Comparison of ENCODE assay signal across 9 mouse cellular contexts in the genomic region with DNA sequence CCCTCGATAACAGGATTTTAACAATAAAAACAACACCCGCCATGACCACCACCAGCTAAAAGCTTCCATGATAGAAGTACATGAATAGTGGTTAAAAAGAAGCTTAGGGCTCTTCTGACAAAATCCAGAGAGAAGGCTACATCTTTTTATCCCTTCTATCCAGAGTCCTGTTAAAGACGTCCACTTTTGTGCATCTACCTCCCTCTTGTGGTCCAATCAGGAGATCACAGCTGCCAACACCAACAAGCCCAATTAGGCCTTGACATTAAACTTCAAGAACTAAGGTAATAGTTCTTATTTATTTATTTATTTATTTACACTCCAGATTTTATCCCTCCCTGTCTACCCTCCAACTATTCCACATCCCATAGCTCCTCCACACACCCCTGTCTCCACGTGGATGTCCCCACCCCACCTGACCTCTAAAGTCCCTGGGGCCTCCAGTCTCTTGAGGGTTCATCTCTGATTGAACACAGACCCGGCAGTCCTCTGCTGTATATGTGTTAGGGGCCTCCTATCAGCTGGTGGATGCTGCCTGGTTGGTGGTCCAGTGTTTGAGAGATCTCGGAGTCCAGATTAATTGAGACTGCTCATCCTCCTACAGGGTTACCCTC. TPM values are rescaled to one million over a fixed set of nuclear protein-coding genes. Genes with fewer than 3 reads are reported as not detected.
DNase-seq lines count a peak whose midpoint lies in the region; ATAC-seq and TF ChIP-seq lines count a peak whose summit lies in the region.
"Had no signal": no experiment of that assay in that cellular context is flagged by ENCODE, and none has a peak within 500 bp of the region (broad histone marks: within the 10 kb centered on the region; RNA-seq: fewer than 3 reads in every experiment).

No protein-coding gene starts in this region.

- H3K4me1 ChIP-seq in neural tube, embryonic 13.5 days (replicated peaks) = no peaks in the 10 kb centered on the region
- no peaks in the 10 kb centered on the region for H3K4me1 ChIP-seq in neural tube, embryonic 15.5 days
- H3K4me1 ChIP-seq in hindbrain, postnatal 0 days (ENCODE audit: insufficient read depth, low read length) = no peaks in the 10 kb centered on the region
- no peaks in the 10 kb centered on the region for H3K4me1 ChIP-seq in limb, embryonic 12.5 days (replicated peaks)
- H3K4me1 ChIP-seq: midbrain, embryonic 12.5 days had no signal

- DNase-seq in adipocyte (ENCODE audit: low spot score) = peak; percentile 76
- peak; percentile 75 for DNase-seq in embryo, embryonic 10 days (ENCODE audit: low spot score)
- peak; percentile 86 for DNase-seq in hindbrain, postnatal 0 days (ENCODE audit: low spot score)
- peak; percentile 51 for DNase-seq in naive thymus-derived CD4-positive, alpha-beta T cell, adult 2 months (ENCODE audit: low read depth)
- no peak for DNase-seq in urinary bladder, postnatal 25 days (ENCODE audit: low spot score)

- no peaks in the 10 kb centered on the region for H3K27me3 ChIP-seq in neural tube, embryonic 13.5 days
- H3K27me3 ChIP-seq in neural tube, embryonic 15.5 days (replicated peaks) = no peaks in the 10 kb centered on the region
- no peaks in the 10 kb centered on the region for H3K27me3 ChIP-seq in hindbrain, postnatal 0 days (ENCODE audit: insufficient read depth, low read length)
- no peaks in the 10 kb centered on the region for H3K27me3 ChIP-seq in limb, embryonic 12.5 days

- H3K4me2 ChIP-seq in neural tube, embryonic 13.5 days = no peak overlapping the region
- H3K4me2 ChIP-seq in neural tube, embryonic 15.5 days = no peak overlapping the region
- H3K4me2 ChIP-seq in hindbrain, postnatal 0 days (ENCODE audit: low read depth, low read length) = no peak overlapping the region
- H3K4me2 ChIP-seq in limb, embryonic 12.5 days = no peak overlapping the region
- H3K4me2 ChIP-seq: midbrain, embryonic 12.5 days had no signal

- H3K36me3 ChIP-seq in neural tube, embryonic 13.5 days = no peaks in the 10 kb centered on the region
- H3K36me3 ChIP-seq in neural tube, embryonic 15.5 days = no peaks in the 10 kb centered on the region
- H3K36me3 ChIP-seq in hindbrain, postnatal 0 days (ENCODE audit: insufficient read depth, low read length) = no peaks in the 10 kb centered on the region
- H3K36me3 ChIP-seq in limb, embryonic 12.5 days = no peaks in the 10 kb centered on the region
- H3K36me3 ChIP-seq: midbrain, embryonic 12.5 days had no signal

- 50% methylated on average over 6 of the region's 6 CpGs for WGBS in neural tube, embryonic 13.5 days
- WGBS in neural tube, embryonic 15.5 days = 52% methylated on average over 6 of the region's 6 CpGs
- 49% methylated on average over 6 of the region's 6 CpGs for WGBS in hindbrain, postnatal 0 days
- WGBS in limb, embryonic 12.5 days = 42% methylated on average over 6 of the region's 6 CpGs

- no peaks in the 10 kb centered on the region for H3K9me3 ChIP-seq in neural tube, embryonic 13.5 days
- no peaks in the 10 kb centered on the region for H3K9me3 ChIP-seq in neural tube, embryonic 15.5 days (replicated peaks)
- no peaks in the 10 kb centered on the region for H3K9me3 ChIP-seq in hindbrain, postnatal 0 days (ENCODE audit: low read length)
- H3K9me3 ChIP-seq in limb, embryonic 12.5 days = no peaks in the 10 kb centered on the region
- H3K9me3 ChIP-seq: midbrain, embryonic 12.5 days had no signal

- ATAC-seq in neural tube, embryonic 13.5 days (ENCODE audit: low read depth) = peak; percentile 43; the same call in 1 of the 2 replicates
- no peak; the same call in 1 of the 2 replicates for ATAC-seq in neural tube, embryonic 15.5 days (ENCODE audit: low FRiP score)
- ATAC-seq in hindbrain, postnatal 0 days = peak; percentile 83
- ATAC-seq in limb, embryonic 12.5 days (ENCODE audit: insufficient number of reproducible peaks, insufficient read depth, low FRiP score, low TSS enrichment, low read depth) = 0 out of 2 replicates have a peak, but pooled peaks have one; percentile 42

- peak; percentile 89 for TF ChIP-seq CTCF in hindbrain, postnatal 0 days (IDR thresholded peaks at IDR 0.05; ENCODE audit: low read depth)

- H3K9ac ChIP-seq in neural tube, embryonic 13.5 days = no peak overlapping the region
- no peak overlapping the region for H3K9ac ChIP-seq in neural tube, embryonic 15.5 days (replicated peaks)
- no peak overlapping the region for H3K9ac ChIP-seq in hindbrain, postnatal 0 days (replicated peaks; ENCODE audit: low read length)
- H3K9ac ChIP-seq in limb, embryonic 12.5 days (replicated peaks) = no peak overlapping the region
- H3K9ac ChIP-seq: midbrain, embryonic 12.5 days had no signal

- H3K27ac ChIP-seq in neural tube, embryonic 13.5 days (replicated peaks) = no peak overlapping the region
- H3K27ac ChIP-seq in neural tube, embryonic 15.5 days (replicated peaks) = no peak overlapping the region
- H3K27ac ChIP-seq in hindbrain, postnatal 0 days = no peak overlapping the region
- no peak overlapping the region for H3K27ac ChIP-seq in limb, embryonic 12.5 days
- H3K27ac ChIP-seq: midbrain, embryonic 12.5 days had no signal

- H3K4me3 ChIP-seq in neural tube, embryonic 13.5 days = no peak overlapping the region
- H3K4me3 ChIP-seq in neural tube, embryonic 15.5 days (replicated peaks) = no peak overlapping the region
- no peak overlapping the region for H3K4me3 ChIP-seq in hindbrain, postnatal 0 days (ENCODE audit: low read length)
- H3K4me3 ChIP-seq in limb, embryonic 12.5 days (replicated peaks) = no peak overlapping the region
- H3K4me3 ChIP-seq: midbrain, embryonic 12.5 days had no signal

RNA-seq across cellular contexts. Expression of gene Nrd1, which starts 23.9 kb away (rescaled TPM):
- 77.9 and 91.4 TPM in 2 replicates for polyA plus RNA-seq in neural tube, embryonic 13.5 days (2015; fragmentation: Nextera tagmentation; extraction: Ambion mirVana)
- polyA plus RNA-seq in neural tube, embryonic 15.5 days (2015; fragmentation: Nextera tagmentation; extraction: Ambion mirVana) = 70.7 and 75.1 TPM in 2 replicates
- 36.8 and 36.9 TPM in 2 replicates for total RNA-seq in hindbrain, postnatal 0 days (2014; rRNA removed)
- 51.2 and 52.3 TPM in 2 replicates for polyA plus RNA-seq in hindbrain, postnatal 0 days (2015; fragmentation: Nextera tagmentation; extraction: Ambion mirVana)
- 84.5 and 97.3 TPM in 2 replicates for polyA plus RNA-seq in limb, embryonic 12.5 days (2016; fragmentation: Nextera tagmentation; extraction: Ambion mirVana)
